Mouse (Mus musculus) midbrain, embryonic 10.5 days (tissue): ENCODE measurements around the gene Cnksr2. TPM values are rescaled to one million over a fixed set of nuclear protein-coding genes. Genes with fewer than 3 reads are reported as not detected.

ENCODE experiments used
- DNase-seq: peaks from one replicate; pipeline ENCODE4 v3.0.0-alpha.2; 2017; ENCODE audit warnings: low spot score
- H3K27ac ChIP-seq: fragments of 300-500 bp; sonication (generic); replicated peaks from 2 replicates; pipeline ENCODE4 v1.5.1; 2016; ENCODE audit warnings: mild to moderate bottlenecking
- H3K27me3 ChIP-seq: fragments of 300-500 bp; sonication (generic); 2 replicates; pipeline ENCODE4 v1.6.1; 2016; ENCODE audit warnings: low read depth, mild to moderate bottlenecking; ENCODE audit not compliant: poor library complexity, severe bottlenecking
- H3K36me3 ChIP-seq: fragments of 300-500 bp; sonication (generic); 2 replicates; pipeline ENCODE4 v1.6.1; 2016; ENCODE audit warnings: mild to moderate bottlenecking, moderate library complexity
- H3K4me1 ChIP-seq: fragments of 300-500 bp; sonication (generic); 2 replicates; pipeline ENCODE4 v1.6.1; 2016
- H3K4me3 ChIP-seq: fragments of 300-500 bp; sonication (generic); 2 replicates; pipeline ENCODE4 v1.5.1; 2016; ENCODE audit warnings: mild to moderate bottlenecking, moderate library complexity
- H3K9me3 ChIP-seq: fragments of 300-500 bp; sonication (generic); replicated peaks from 2 replicates; pipeline ENCODE4 v1.6.1; 2016; ENCODE audit warnings: mild to moderate bottlenecking
- WGBS: fragments of 180-500 bp; shearing (Covaris S2); methylation state at CpG from one replicate; pipeline ENCODE4 v1.1.7; 2016; 5-methylcytosine and 5-hydroxymethylcytosine counted together
- polyA plus RNA-seq: library from polyadenylated mRNA; unstranded; fragments of >200 nt; fragmentation: Nextera tagmentation; extraction: Ambion mirVana; gene quantifications from 2 replicates; pipeline ENCODE4 v1.2.1, GENCODE M21; 2016

Gene Cnksr2
- 3.4 and 4.2 TPM in 2 replicates for polyA plus RNA-seq

DNA sequence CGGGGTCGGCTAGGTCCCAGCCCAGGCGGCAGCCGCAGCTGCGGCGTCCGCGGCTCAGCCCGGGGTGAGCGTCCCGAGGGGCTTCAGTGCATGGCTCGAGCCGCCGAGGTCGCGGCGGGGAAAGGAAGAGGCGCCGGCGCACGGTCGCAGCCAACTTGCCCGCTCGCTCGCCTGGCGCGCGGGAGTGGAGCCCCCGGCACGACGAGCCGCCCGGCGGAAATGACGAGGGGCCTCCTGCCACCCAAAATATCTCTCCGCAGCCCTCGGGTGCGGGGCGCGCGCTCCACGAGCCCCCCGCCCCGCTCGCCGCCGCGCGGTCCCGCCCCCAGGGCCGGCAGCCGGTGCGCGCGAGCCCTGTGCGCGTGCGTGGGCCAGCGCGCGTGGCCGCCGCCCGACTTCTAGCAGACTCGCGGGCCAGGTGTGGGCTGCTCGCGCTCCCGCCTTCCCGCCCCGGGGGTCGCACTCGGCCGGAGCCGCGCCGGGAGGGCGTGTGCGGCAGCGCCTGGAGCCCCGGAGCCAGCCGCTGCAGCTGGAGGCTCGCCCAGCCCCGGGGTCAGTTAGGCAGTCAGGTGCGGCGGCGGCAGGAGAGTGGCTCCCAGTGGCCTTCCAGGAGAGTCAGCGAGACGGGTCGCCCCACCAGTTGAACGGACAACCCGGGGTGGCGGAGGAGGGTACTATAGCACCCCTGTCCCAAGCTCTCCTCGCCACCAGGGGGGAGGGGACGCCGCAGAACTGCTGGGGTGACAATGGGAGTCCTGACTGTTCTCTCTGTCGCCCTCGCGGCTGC is at the start of gene Cnksr2:
TSS of gene Cnksr2 (minus strand) at position 238 of the 787 bp plus-strand sequence.
- peak; percentile 54 for DNase-seq
- WGBS, result 30% methylated on average over 94 of the region's 99 CpGs
- Histone ChIP-seq H3K27ac (peak within 1 kb of the TSS; percentile 85), H3K4me3 (peak within 1 kb of the TSS; percentile 66), H3K4me1 (no peaks in the 10 kb centered on the region; the same call in 1 of the 2 replicates), H3K27me3 (peaks cover 23% of the 10 kb centered on the region; the same call in 1 of the 2 replicates), H3K36me3 (no peaks in the 10 kb centered on the region), H3K9me3 (no peaks in the 10 kb centered on the region)

DNA sequence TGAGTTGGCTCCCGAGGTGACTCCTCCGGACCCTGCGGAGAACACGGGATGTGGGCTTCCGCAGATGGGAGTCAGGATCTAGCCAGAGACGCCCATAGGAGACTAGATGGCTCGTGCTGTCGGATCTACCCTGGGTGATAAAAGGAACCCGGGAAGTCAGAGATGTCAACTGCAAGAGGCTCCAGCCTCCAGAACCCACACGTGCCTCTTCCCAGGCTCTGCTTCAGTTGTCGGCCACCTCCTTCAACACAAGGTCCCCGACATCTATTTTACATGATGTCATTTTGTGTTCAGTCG is 698 bp upstream of the Cnksr2 start:
- no peaks in the 10 kb centered on the region; the same call in 1 of the 2 replicates for H3K4me1 ChIP-seq
- no peaks in the 10 kb centered on the region for H3K36me3 ChIP-seq
- peak overlapping the region; percentile 66 for H3K4me3 ChIP-seq
- peaks cover 23% of the 10 kb centered on the region; the same call in 1 of the 2 replicates for H3K27me3 ChIP-seq
- peak overlapping the region; percentile 85; the same call in 1 of the 2 replicates for H3K27ac ChIP-seq
- WGBS, result 17% methylated on average over 13 of the region's 13 CpGs
- H3K9me3 ChIP-seq, result no peaks in the 10 kb centered on the region
- no peak for DNase-seq

DNA sequence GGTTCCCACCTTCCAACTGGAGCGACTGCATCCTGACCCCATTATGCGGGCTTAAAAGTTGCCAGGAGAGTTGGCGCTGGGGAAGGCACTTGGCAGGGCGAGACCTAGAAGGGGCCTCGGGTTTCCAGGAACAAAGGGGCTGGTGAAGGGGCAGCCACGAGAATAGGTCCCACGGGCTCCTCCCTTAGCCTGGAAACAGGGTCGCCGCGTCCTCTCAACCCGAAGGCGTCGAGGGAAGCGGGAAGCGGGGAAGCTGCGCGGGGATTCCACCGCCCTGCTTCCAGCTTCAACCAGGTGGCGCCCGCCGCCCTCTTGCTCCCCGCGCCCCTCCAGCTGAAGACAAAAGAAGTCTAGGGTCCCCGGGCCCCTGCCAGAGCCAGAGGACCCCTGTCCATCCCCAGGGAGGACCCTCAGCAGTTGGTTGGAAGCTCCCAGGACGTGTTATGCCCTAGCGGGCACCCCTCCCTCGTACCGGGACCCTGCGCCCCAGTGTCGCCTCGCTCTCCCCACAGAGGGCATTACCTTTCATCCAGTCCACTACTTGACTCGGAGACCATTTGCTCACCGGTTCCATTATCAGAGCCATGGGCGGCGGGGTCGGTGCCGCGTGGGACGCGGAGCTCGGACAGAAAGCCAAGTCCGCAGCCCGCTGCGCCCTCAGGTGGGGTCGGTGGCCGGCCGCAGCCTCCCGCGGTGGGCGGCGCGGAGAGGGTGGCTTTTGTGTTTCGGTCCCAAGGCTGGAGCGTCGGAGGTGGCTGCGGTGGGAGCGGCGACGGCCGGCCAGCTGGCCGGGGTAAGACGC is 638 bp downstream of the Cnksr2 start:
- Histone ChIP-seq H3K4me3 (peak overlapping the region; percentile 66), H3K27me3 (peaks cover 23% of the 10 kb centered on the region; the same call in 1 of the 2 replicates), H3K9me3 (no peaks in the 10 kb centered on the region), H3K4me1 (no peaks in the 10 kb centered on the region; the same call in 1 of the 2 replicates), H3K36me3 (no peaks in the 10 kb centered on the region), H3K27ac (peak overlapping the region; percentile 85)
- peak; percentile 50 for DNase-seq
- 28% methylated on average over 51 of the region's 62 CpGs for WGBS

DNA sequence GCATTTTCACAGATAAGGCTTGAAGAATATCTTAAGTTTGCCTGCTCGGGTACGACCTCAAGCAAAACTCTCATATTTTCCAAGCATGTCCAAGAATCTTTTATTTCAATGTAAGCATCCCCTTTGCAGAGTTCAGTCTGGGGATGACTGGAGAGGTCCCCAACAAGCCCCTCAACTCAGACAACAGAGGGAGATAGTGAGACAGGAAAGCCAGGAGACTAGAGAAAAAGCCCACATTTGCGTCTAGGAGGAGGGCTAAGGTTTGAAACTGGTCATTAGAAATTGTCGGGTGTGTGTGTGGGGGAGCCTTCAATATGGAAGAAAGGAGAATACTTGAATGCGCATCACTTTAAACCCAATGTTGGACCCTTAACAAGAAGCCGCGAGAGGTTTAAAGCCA is 1.4 kb downstream of the Cnksr2 start:
- Histone ChIP-seq H3K27ac (peak overlapping the region; percentile 85), H3K9me3 (no peaks in the 10 kb centered on the region), H3K4me1 (no peaks in the 10 kb centered on the region; the same call in 1 of the 2 replicates), H3K4me3 (peak overlapping the region; percentile 66), H3K27me3 (peaks cover 23% of the 10 kb centered on the region; the same call in 1 of the 2 replicates), H3K36me3 (no peaks in the 10 kb centered on the region)
- no peak for DNase-seq
- WGBS, result 37% methylated on average over 7 of the region's 7 CpGs

DNA sequence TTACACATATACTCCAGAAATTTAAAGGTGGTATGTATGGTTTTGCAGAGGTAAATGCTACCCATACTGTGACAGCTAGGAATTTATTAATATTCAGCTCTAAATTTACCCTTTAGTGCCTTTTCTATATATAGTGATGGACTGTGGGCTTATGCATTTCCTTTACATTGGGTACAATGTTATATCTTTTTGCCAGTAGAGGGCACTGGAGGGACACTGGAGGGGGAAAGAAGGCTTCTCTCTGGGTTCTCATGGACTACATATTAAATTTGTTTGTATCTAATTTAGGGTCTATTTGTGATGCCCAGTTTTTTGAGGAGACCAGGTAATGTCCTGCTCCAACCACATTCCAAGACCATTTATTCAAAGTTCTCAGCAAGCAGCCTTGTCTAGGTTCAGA is 91.4 kb downstream of the Cnksr2 start:
- Histone ChIP-seq H3K27ac (no peak overlapping the region), H3K4me3 (no peak overlapping the region), H3K9me3 (no peaks in the 10 kb centered on the region), H3K27me3 (0 out of 2 replicates have a peak, but pooled peaks cover 4% of the 10 kb centered on the region), H3K4me1 (no peaks in the 10 kb centered on the region), H3K36me3 (no peaks in the 10 kb centered on the region)
- DNase-seq, result no peak

DNA sequence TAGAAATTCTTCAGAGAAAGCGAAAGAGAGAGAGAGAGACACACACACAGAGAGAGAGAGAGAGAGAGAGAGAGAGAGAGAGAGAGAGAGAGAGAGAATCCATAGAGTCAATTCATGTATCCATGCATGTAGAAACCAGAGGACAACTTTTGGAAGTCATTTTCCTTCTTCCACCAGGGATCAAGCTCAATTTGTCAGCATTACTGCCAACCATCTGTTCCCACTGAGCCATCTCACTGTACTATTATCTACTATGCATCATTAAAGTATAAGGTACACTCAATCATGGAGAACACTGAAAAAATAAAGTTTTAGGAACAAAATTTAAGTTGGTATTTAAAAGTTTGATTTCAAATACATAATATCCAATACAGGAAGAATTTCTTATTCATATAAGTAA is 93.8 kb downstream of the Cnksr2 start:
- H3K9me3 ChIP-seq, result no peaks in the 10 kb centered on the region
- H3K4me1 ChIP-seq, result no peaks in the 10 kb centered on the region
- 67% methylated on average over 1 of the region's 1 CpGs for WGBS
- H3K4me3 ChIP-seq, result no peak overlapping the region
- no peak for DNase-seq
- H3K36me3 ChIP-seq, result no peaks in the 10 kb centered on the region
- no peak overlapping the region for H3K27ac ChIP-seq
- H3K27me3 ChIP-seq, result peaks cover 8% of the 10 kb centered on the region; the same call in 1 of the 2 replicates

DNA sequence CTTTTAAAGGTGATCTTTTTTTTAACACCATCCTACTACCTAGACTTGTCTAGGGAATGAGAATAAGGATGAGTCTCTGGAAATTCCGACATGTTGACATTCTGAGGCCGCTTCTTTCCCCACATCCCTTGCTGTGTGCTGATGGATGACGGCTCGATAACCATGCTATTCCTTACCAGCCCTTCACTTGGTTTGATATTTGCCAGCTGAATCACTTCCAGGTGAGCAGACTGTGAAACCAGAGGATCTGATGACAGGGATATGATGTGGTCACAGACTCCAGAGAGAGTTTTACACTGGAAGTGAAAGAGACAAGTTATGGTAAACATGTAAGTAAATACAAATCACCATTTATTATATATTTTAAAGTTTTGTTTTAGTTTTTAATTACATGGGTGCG is 98.0 kb downstream of the Cnksr2 start:
- H3K36me3 ChIP-seq, result no peaks in the 10 kb centered on the region
- H3K27me3 ChIP-seq, result peaks cover 5% of the 10 kb centered on the region; the same call in 1 of the 2 replicates
- 80% methylated on average over 5 of the region's 5 CpGs for WGBS
- H3K4me3 ChIP-seq, result no peak overlapping the region
- no peaks in the 10 kb centered on the region for H3K4me1 ChIP-seq
- DNase-seq, result no peak
- H3K27ac ChIP-seq, result no peak overlapping the region
- no peaks in the 10 kb centered on the region for H3K9me3 ChIP-seq

DNA sequence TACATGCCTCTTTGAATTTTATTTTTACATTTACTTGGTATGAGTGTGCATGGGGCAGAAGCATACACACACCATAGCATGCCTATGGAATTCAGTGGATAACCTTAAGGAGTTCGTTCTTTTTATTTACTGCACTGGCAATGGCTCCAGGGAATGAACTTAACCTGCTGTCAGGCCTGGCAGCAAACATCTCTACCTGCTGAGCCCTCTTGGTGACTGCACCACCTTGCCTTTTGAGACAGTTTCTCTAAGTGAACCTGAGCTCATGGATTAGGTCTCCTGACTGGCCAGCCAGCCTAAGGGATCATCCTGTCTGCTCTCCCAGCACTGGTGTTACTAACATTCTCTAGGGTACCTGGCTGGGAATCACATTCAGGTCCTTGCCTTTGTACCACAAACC is 106.5 kb downstream of the Cnksr2 start:
- DNase-seq, result no peak
- no peaks in the 10 kb centered on the region for H3K9me3 ChIP-seq
- no peaks in the 10 kb centered on the region for H3K4me1 ChIP-seq
- no peak overlapping the region for H3K27ac ChIP-seq
- H3K4me3 ChIP-seq, result no peak overlapping the region
- WGBS, result 89% methylated on average over 1 of the region's 1 CpGs
- peaks cover 15% of the 10 kb centered on the region for H3K27me3 ChIP-seq
- H3K36me3 ChIP-seq, result no peaks in the 10 kb centered on the region

DNA sequence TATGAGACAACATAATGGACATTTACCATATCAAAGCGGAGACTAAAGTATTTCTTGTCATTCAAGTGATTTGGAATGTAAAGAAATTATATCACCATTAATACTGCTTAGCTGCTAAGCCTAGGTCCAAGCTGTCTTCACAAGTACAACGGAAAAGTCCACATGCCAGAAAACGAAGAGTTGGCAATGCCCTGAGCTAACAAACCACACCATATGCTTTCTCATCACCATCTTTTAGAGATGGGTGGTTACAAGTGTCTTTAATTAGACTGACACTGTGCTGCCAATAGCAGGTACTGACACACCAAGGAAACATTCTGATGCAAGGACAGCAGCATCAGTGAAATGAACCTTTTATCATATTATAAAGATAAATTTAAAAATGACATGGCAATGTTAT is 123.0 kb downstream of the Cnksr2 start:
- Histone ChIP-seq H3K9me3 (no peaks in the 10 kb centered on the region), H3K27me3 (peaks cover 9% of the 10 kb centered on the region; the same call in 1 of the 2 replicates), H3K36me3 (no peaks in the 10 kb centered on the region), H3K4me3 (no peak overlapping the region), H3K4me1 (no peaks in the 10 kb centered on the region), H3K27ac (no peak overlapping the region)
- 80% methylated on average over 3 of the region's 3 CpGs for WGBS
- no peak for DNase-seq

DNA sequence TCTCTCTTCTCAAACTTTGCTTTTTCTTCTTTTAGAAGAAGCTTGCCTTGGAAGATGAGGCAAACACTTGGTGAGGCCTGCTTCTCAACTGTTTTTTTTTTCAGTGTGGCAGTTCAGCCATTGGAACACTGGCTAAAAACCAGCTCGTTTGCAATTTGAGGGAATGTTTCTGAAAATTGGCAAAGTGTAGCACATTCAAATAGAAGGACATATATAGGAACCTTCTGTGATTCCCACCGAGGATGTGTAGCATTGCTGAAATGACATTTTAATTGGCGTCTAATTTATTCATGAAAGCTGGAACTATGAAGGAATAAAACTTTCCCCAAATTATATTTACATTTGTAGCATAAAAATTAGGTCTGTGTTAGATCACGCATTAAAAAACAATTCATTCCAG is 213.1 kb downstream of the Cnksr2 start:
- no peak overlapping the region for H3K27ac ChIP-seq

DNA sequence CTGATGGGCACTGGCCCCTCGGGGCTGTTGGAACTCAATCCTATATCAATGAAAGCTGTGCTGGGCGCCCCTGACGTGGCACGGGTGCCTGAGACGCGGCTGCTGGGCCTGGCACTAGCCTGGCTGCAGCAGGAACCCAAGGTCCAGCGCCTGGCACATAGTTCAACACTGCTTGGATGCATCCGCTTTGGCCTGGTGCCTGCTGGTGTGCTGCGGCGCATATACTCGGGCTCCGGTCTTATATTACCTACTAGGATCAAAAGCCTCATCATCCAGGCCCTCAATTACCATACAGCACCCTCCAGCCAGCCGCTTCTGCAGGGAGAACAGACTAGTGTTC is 224.2 kb downstream of the Cnksr2 start:
- Histone ChIP-seq H3K4me3 (no peak overlapping the region), H3K4me1 (peaks cover 18% of the 10 kb centered on the region), H3K27ac (no peak overlapping the region), H3K27me3 (peaks cover 79% of the 10 kb centered on the region), H3K9me3 (no peaks in the 10 kb centered on the region), H3K36me3 (no peaks in the 10 kb centered on the region)
- DNase-seq, result no peak
- WGBS, result 86% methylated on average over 13 of the region's 13 CpGs

More for the DNA sequence above, 213.1 kb downstream of the Cnksr2 start:
- Histone ChIP-seq H3K4me3 (no peak overlapping the region), H3K27me3 (peaks cover 39% of the 10 kb centered on the region), H3K36me3 (no peaks in the 10 kb centered on the region), H3K4me1 (no peaks in the 10 kb centered on the region), H3K9me3 (no peaks in the 10 kb centered on the region)
- 85% methylated on average over 4 of the region's 4 CpGs for WGBS
- DNase-seq, result no peak

DNA sequence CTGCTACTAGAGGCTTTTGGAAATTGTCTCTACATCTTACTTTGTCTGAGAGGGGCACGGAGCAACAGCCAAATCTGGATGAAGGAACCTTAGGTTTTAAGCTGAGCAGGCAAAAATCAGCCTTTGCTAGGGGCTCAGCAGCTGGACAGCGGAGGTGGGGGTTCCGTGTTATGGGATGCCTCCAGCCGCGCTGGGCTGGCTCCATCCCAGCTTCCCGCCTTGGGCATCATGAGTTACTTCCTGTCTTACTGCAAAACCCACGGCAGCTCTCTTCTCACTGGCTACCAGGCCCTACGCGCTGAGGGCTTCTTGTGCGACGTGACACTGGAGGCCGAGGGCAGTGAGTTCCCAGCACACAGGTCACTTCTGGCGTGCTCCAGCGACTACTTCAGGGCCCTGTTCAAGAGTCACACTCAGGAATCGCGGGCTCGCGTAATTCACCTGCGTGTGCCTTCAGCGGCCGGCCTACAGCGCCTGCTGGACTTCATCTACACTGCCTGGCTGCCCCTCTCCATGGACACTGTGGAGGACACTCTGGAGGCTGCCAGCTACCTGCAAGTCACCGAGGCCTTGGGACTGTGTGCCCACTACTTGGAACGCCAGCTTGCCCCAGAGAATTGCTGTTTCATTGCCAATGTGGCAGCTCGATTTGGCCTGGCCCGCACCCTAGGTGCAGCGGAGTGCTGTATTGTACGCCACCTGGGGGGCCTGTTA is 224.7 kb downstream of the Cnksr2 start, which contains the start of gene Klhl34:
TSS of gene Klhl34 (plus strand) at position 229 of the 714 bp plus-strand sequence.
- peaks cover 75% of the 10 kb centered on the region for H3K27me3 ChIP-seq
- peak; percentile 27 for DNase-seq

More for the DNA sequence above, 224.7 kb downstream of the Cnksr2 start, which contains the start of gene Klhl34:
- Histone ChIP-seq H3K36me3 (no peaks in the 10 kb centered on the region), H3K4me3 (peak within 1 kb of the TSS; percentile 50), H3K4me1 (peaks cover 18% of the 10 kb centered on the region), H3K9me3 (no peaks in the 10 kb centered on the region), H3K27ac (peak within 1 kb of the TSS; percentile 67)
- 33% methylated on average over 28 of the region's 28 CpGs for WGBS
